Mouse (Mus musculus) naive thymus-derived CD4-positive, alpha-beta T cell, adult 2 months (primary cell): Measurements from ENCODE around the gene Lcor.

Source experiments
- DNase-seq: peaks from one replicate; pipeline ENCODE4 v3.0.0-alpha.2; 2011; ENCODE audit warnings: low read depth

The Lcor gene

GRCm38 (mm10) chr19:41482190-41482908 is at the start of gene Lcor:
Lcor (plus strand) TSS chr19:41482637.
- peak; percentile 91 for DNase-seq

- no peak for DNase-seq
Measured at GRCm38 (mm10) chr19:41435366-41435765, 47.1 kb upstream of the Lcor start.

DNA sequence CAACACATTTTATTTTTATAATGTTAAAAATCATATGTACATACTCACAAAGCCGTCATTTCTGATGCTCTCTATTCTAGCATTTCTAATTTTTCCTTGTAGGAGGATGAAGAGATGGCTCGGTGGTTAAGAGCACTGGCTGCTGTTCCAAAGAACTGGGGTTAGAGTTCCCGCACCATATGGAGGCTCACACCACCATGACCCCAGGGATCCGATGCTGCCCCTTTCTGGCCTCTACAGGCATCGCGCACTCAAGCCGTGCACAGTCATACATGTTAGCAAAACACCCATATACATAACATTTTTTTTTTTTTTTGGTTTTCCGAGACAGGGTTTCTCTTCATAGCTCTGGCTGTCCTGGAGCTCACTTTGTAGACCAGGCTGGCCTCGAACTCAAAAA is 46.0 kb upstream of the Lcor start:
- DNase-seq = no peak

DNA sequence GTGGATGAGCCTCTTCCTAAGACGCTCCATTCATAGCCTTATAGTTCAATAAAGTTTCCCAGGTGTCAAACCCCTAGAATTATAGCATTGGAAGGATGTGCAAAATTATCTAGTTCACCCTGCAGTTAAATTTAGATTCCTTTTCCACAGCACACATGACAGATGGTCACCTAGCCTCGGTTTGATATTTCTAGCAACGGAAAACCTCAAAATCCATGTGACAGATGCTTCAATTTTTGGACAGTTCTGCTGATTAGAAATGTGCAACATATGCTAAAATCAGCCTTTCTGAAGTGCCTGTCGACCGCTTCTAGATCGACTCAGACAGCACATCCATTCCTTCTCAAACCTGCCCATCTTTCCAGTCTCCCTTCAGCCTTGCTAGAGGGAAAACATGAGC is 43.5 kb upstream of the Lcor start:
- no peak for DNase-seq

DNA sequence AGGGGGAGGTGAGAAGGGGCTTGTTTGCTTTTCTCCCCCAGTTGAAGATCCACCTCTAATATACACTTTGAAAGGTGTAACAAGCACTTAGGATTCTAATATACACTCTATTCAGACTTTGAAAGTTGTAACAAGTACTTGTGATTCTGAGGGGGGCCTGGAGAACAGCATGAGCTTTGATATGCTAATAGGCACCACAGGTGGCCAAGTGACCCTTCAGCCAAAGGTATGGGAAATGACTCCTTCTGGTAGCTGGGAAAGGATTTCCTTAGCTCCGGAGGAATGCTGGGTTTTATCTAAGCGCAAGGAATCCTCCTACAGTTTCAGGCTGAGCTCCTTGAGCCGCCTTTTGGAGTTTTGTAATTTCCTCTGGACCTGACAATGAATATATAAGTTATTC is 41.0 kb upstream of the Lcor start:
- DNase-seq = no peak

GRCm38 (mm10) chr19:41441911-41442607 is 40.4 kb upstream of the Lcor start:
- DNase-seq = no peak

GRCm38 (mm10) chr19:41442608-41442969 is 39.8 kb upstream of the Lcor start:
- peak; percentile 84 for DNase-seq

DNA sequence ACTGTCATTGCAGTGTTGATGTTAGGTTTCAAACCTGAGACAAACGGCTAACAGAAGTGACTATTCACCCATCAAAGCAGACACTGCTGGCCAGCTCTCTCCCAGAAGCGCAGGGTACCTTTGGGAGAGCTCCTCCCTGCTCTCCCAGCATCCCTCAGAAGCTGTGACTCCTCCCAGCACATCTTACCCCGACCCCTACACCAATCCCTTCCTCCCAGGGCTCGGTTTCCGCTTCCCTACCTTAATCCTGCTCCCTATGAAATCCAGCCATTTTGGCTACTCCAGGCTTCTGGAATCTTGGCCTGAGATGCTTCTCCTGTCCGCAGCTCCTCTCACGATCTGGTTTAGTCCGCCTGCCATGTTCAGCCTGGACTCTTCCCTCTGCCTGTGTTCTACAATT is 37.9 kb upstream of the Lcor start:
- no peak for DNase-seq

- DNase-seq = no peak
Measured at GRCm38 (mm10) chr19:41445013-41445610, 37.3 kb upstream of the Lcor start.

DNA sequence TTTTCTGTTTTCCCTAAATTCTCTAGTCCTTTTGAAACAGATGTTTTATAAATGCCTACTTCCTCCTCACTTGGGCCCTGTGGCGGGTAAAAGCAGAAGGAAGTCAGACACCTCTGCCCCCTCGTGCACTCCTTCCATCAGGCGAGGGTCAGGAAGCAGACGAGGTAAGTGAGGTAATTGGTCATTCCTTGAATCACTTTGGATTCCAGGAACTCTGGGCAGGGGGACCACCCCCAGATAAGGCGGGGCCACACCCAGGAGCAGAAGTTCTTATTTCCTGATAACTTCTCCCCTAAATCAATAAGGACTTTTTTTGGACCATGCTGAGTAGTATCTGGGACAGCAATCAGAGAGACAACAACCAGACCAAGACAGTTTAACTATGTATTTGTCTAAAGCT is 36.7 kb upstream of the Lcor start:
- no peak for DNase-seq

DNA sequence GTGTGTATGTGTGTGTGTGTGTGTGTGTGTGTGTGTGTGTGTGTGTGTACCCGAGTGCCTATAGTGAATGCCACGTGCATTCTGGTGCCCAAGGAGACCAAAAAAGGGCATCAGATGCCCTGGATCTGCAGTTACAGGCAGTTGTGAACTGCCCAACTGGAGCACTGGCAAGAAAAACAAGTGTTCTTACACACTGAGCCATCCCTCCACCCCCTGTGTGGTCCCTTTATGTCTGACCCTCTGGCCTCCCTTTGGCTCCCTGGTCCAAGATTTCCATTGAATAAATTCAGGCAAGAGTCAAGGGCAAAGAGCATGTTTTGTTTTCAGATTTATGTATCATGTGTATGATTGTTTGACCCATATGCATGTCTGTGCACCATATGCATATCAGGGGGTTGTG is 35.3 kb upstream of the Lcor start:
- DNase-seq = no peak

DNA sequence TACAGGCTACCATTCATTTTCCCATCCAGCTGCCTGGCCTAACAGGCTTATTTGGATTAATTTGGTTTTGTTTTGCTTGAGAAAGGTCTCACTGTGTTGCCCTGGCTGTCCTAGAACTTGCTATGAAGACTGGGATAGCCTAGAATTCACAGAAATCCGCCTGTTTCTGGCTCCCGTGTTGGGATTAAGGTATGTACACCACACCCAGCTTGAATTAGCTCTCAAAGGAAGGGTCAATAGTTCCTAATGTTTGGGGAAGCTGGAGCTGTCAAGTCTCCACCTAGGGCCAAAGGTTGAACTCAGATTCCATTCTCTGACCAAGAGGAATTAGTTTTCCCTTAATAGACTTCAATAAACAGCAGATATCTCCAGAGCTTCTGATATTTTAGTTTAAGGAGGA is 34.7 kb upstream of the Lcor start:
- DNase-seq = no peak

DNA sequence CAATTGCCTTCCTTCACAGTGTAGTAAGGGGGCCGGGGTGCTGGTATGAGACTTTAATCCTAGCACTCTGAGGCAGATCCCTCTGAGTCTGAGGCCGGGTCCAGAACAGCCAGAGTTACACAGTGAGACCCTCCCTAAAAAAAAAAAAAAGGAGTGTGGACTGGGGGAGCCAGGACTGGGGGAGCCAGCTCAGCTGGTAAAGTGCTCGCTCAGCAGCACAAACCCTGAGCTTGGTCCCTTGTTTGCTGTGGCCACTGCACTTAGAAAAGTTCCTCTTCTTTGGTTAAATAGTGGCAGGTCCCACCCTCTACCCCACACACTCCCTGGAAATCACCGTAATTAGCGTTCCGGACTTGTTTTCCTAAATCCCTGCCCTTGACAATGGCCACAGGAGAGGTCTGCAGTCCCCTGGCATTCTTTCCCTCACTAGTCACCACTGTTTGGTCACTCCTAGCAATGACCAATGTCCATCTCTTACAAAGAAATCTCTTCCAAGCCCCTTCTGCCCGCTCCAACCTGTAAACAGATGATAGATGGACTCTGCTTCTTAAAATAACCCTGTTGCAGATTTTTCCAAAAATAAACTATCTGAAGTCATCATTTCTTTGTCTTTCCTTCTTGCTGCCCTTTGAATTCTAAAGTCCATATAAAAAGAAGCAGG is 32.9 kb upstream of the Lcor start:
- no peak for DNase-seq

DNA sequence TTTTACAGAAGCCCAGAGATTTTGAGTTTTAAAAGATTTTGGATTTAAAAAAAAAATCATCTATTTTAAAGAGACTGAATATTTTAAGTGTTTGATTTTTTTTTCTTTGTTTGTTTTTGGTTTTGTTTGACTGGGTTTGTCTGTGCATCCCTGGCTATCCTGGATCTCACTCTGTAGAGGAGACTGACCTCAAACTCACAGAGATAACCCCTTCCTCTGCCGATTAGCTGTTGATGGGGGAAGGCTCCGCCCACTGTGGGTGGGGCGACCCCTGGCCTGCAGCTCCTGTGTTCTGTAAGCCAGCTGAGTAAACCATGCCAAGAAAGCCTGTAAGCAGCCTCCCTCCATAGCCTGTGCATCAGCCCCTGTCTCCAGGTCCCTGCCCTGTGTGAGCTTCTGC is 30.3 kb upstream of the Lcor start:
- DNase-seq = no peak

- DNase-seq = no peak
Measured at GRCm38 (mm10) chr19:41454601-41455000, 27.8 kb upstream of the Lcor start.

DNA sequence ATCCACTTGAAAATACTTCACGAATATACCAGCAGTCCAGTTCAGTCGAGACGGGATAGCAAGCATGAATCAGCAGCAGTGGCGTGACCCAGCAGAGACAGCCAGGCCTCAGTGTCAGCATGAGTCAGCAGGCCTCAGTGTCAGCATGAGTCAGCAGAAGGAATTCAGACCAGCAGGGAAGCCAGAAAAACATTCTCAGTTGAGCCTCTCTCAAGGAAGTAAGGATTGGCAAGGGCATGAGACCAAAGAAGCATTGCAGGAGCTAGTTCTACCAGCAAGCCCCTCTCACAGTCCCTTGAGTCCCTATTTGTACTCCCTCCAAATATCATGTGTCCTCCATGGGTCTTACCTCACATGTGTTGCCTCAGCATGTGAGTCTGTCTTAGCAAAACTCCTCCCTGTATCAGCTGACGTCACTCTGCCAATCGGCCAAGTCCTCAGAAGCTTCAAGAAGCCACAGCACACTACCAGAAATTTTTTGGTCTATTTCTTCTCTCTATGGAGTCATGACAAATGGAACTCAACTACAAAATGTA is 27.3 kb upstream of the Lcor start:
- no peak for DNase-seq

GRCm38 (mm10) chr19:41457181-41457580 is 25.3 kb upstream of the Lcor start:
- DNase-seq = no peak

DNA sequence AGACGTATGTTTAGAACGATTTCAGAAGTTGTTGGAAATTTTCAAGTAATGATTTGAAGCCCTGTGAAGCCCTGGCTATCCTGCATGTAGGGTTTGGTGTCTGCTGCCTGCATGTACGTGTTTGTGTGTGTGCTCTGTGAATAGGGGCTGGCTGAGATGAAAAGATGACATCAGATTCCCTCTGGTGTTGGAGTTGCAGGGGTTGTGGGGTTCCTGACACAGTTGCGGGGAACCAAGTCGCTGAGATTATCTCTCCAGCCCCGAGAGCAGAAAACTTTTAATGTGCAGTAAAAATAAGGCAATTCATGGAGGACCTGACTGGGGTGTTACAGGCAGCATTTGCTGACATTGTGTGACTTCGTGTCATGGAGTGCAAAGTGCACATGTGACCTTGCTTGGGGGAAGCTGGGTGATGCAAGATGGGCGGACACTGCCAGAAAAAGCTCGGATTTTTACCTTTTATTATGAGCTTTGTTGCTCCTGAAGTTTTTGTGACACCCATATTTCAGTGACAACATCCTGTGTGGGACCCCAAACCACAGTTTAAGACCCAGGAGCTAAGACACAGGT is 20.2 kb upstream of the Lcor start:
- DNase-seq = no peak

- no peak for DNase-seq
Measured at GRCm38 (mm10) chr19:41463841-41464240, 18.6 kb upstream of the Lcor start.

DNA sequence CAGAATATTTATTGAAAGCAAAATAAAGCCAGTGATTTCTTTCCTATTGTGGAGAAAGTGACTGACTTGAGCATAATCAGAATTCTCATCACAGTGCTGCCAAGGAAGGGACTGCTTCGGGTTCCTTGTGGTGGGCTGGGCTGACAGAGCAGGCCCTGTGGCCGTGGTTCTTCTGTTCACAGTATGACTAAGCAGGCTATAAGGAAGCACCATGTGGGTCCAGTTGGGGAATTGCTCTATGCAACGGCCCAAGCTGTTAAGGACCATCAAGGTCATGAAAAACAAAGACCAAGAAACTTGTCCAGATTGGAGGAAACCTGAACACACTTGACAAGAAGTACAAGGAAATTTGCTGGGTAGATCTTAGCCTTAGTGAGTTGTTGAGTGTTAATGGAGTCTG is 16.0 kb upstream of the Lcor start:
- no peak for DNase-seq

DNA sequence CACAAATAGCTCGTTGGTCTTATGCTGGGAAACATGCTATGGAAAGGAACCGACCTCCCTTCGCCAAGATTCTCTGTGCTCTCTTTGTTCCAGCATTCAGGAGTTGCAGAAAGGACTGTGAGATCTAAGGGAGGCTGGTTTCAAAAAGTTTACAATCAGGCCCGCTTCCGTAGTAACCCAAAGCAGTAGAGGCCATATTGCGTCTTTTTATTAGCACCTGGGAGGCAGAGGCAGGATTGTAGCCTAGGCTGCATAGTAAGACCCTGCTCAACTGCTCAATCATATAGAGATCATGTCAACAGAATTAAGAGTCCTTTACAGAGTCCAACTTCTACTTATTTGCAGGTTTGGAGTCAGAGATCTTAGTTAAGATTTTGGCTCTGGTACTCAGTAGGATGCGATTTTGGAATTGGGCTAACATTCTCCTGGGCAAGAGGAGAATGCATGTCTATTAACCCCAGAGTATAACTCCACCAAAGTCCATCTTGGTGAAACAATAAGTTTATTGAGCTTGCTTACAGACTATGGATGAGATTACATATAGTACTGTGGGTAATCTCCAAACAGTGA is 8.8 kb upstream of the Lcor start:
- no peak for DNase-seq

DNA sequence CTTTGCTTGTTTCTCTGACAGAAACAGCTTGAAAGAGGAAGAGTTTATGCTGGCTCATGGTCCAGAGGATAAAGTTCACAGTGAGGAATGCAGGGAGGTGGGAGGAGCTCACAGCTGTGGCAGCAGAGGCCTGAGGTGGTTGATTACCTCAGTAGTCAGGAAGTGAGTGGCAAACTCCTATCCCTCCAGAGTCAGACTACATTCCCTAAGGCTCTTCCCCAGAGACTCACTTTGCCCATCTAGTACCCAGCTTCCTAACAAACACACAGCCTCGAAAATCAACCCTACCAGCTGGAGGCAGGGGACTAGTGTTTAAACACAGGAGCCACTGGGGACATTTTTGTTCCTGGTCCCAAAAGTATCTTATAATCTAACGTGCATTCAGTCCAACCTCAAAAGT is 7.5 kb upstream of the Lcor start:
- DNase-seq = no peak
